Mouse (Mus musculus) layer of hippocampus, postnatal 14 days (tissue): ENCODE measurements around the gene Zdhhc24. TPM values are rescaled to one million over a fixed set of nuclear protein-coding genes. Genes with fewer than 3 reads are reported as not detected.
"Not testable (repeated sequence)": the region's sequence is repeated elsewhere in the genome, so short reads cannot be mapped to it uniquely, and the experiment has no call there.

ENCODE experiments used
- DNase-seq, 2 experiments: peaks; one replicate each; pipeline ENCODE4 v3.0.0; 2021 to 2022; ENCODE audit warnings: low spot score in 2 of 2, mixed read lengths in 1 of 2
- long read RNA-seq, 2 experiments: library from polyadenylated mRNA; stranded (forward); transcript quantifications; one replicate each; pipeline ENCODE4 v2.0.0; 2021
- total RNA-seq, 2 experiments: library from RNA; stranded (reverse); gene quantifications; 2 replicates each; pipeline ENCODE4 v1.2.3; 2021

Zdhhc24 gene
- total RNA-seq: 10 to 100 TPM; 25.9 to 26.8 TPM
- long read RNA-seq, experiment 1, transcript Zdhhc24-201 (3 exons, 2,558 nt): major isoform, 17 of 30 reads
- long read RNA-seq, experiment 1, transcript Zdhhc24-206 (2 exons, 939 nt): minor isoform, 8 of 30 reads
- long read RNA-seq, experiment 1, partial matches to known transcripts: 0 of 30 reads
- long read RNA-seq, experiment 1, other reads (novel, unspliced or antisense): 3 of 30 reads
- long read RNA-seq, experiment 2, transcript Zdhhc24-201 (3 exons, 2,558 nt): major isoform, 18 of 30 reads
- long read RNA-seq, experiment 2, partial matches to known transcripts: 4 of 30 reads
- long read RNA-seq, experiment 2, other reads (novel, unspliced or antisense): 0 of 30 reads

GRCm38 (mm10) chr19:4878405-4879323, at the start of gene Zdhhc24:
Gene Zdhhc24, plus strand, starts transcription at chr19:4878668.
- peak; percentile 97 for DNase-seq

- peak; percentile 57 to 80 for DNase-seq
Observed at GRCm38 (mm10) chr19:4829156-4829555, 49.3 kb upstream of the Zdhhc24 start.

DNA sequence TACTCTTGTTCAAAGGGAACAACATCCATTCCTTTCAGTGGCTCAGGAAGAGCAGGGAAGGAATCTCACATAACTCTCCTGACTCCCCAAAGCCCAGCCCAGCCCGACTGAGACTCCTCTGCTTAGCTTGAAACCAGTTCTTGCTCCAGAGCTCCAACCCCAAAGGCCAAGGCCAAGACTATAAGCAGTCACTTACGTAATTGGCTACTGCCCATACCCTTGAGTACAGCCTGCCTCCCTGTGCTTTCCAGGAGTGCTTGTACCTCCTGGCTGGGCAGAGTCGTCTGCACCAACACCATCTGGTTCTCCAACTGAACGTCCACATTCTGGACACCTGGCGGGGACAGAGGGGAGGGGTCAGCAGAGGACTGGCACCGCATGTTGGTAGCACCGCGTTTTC, 44.5 kb upstream of the Zdhhc24 start:
- DNase-seq: no peak

- DNase-seq: no peak
Observed at GRCm38 (mm10) chr19:4836096-4836495, 42.4 kb upstream of the Zdhhc24 start.

DNA sequence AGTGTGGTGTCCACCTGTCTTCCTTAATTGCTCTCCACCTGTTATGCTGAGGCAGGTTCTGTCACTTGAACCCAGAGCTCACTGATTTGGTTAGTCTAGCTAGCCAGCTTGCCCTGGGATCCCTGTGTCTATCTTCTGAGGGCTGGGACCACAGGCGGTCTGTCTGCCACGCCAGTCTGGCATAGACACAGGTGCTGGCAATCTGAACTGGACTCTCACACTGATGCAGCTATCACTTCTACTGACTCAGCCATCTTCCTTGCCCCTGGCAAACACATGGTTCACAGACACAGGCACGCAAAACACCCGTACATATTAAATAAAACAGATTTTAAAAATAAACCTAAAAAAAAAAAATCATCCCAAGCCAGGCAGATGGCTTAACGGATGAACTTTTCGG, 41.4 kb upstream of the Zdhhc24 start:
- DNase-seq: no peak

- DNase-seq: no peak
Observed at GRCm38 (mm10) chr19:4838526-4839140, 39.8 kb upstream of the Zdhhc24 start.

GRCm38 (mm10) chr19:4839149-4839548, 39.3 kb upstream of the Zdhhc24 start, which contains the start of the genes Ccs and Ccdc87:
Gene Ccs, minus strand, starts transcription at chr19:4839332.
Gene Ccdc87, plus strand, starts transcription at chr19:4839366.
- peak; percentile 89 to 97 for DNase-seq

GRCm38 (mm10) chr19:4840848-4841247, 37.6 kb upstream of the Zdhhc24 start:
- no peak for DNase-seq

DNA sequence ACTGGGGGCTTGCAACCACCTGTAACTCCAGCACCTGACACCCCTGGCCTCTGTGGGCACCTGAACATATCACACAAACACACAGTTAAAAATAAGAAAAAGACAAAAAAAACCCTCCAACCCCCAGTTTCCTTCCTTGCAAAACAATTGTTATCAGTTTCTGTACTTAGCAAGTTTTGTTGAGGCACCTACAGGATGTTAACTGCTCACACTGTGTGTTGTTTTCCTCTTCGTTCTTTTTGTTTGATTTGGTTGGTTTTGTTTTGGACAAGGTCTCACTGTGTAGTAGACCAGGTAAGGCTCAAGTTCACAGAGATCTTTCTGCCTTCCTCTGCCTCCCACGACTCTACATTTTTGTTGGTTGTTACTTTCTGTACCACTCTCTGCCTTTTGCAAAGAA, 35.9 kb upstream of the Zdhhc24 start:
- DNase-seq: no peak

GRCm38 (mm10) chr19:4845846-4846245, 32.6 kb upstream of the Zdhhc24 start:
- DNase-seq: no peak

DNA sequence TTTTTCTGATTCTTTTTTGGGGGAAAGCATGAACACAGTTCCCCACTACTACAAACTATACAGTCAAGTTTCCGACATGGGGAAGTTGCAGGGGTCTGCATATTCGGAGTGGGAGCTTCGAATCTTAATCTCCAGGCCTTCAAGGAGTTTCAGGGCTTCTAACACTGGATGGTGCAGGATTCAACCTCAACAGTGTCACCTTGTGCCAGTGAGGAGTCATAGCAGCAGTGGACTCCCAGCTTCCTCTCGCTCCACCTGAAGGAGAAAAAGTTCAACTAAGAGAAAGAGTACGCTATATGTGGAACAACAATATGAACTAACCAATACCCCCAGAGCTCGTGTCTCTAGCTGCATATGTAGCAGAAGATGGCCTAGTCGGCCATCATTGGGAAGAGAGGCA, 31.0 kb upstream of the Zdhhc24 start:
- peak in 1 of 2 experiments; percentile 23 for DNase-seq

GRCm38 (mm10) chr19:4849800-4850199, 28.7 kb upstream of the Zdhhc24 start:
- DNase-seq: no peak

DNA sequence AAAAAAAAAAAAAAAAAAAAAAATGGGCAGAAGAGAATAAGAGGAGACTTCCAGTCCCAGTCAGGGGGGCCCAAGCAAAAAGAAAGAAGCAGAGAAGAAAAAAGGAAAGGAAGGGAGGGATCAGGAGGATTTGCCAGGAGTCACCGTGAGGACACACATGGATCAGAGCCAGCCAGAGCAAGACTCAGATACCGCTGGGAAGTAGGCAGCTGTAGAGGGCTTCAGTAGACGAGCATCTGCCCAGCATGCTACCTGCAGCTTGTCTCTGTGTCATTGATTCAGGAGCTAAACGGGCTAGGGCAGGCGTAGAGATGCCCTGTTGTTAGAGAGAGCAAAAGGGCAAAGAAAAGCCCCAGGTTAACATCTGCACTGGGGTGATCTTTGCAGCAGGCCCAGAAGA, 28.2 kb upstream of the Zdhhc24 start:
- no peak for DNase-seq

DNA sequence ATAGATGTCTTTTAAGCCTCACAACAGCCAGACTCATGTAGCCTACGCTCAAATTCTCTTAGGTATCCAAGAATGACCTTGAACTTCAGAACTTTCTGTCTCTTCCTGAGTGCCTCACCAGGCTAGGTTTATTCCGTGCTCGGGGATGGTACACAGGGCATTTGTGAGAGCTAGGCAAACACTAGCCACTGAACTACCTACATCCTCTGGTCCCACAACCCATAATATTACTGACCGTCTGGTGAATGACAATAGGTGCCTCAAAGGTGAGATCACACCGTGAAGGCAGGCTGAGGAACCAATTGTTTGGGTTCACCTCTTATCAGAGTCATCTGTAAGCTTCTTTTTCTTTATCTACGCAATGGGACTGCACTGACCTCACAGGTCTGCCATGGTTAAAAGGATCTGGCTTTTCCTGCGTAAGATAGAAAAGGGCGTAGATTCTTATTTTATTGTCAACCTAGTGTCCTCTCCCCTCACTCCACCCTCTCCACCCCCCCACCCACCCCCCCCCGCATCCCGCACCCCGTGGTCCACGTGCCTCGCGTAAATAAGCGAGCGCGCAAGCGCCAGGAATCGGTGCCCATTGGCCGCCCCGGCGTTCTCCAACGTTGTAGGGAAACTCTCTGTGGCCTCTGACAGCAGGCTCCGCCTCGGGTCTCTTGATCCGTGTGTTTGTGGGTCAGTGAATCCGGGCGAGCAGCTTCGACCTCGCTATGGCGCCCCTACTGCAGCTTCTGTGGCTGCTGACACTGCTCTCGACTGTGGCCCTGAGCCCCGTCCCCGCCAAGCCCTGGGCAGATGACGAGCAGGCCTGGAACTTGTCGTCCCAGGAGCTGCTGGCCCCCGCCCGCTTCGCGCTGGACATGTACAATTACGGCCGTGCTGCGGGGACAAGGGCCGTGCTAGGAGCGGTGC, 23.7 kb upstream of the Zdhhc24 start, which contains the start of gene Ctsf:
Gene Ctsf (plus strand): TSS at position 579 of the 918 bp plus-strand sequence.
- peak; percentile 85 to 93 for DNase-seq

GRCm38 (mm10) chr19:4855470-4855820, 23.0 kb upstream of the Zdhhc24 start:
- no peak for DNase-seq

DNA sequence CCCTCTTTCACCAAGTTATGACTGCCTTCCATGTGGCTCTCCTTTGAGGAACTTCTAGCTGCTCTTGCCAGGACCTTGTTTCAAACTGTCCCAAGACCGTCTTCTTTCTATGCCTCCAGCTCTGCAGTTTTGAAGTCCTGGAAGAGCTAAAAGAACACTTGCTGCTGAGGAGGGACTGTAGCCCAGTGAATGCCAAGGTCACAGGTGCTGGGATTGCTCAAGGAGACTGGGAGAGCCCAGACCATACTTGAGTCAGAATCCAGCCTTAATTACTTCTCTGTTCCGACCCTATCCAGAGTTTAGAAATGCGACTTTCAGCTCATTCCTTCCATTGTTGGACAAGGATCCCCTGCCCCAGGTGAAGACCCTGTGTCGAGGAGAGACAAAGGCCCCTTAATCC, 22.5 kb upstream of the Zdhhc24 start:
- DNase-seq: no peak

DNA sequence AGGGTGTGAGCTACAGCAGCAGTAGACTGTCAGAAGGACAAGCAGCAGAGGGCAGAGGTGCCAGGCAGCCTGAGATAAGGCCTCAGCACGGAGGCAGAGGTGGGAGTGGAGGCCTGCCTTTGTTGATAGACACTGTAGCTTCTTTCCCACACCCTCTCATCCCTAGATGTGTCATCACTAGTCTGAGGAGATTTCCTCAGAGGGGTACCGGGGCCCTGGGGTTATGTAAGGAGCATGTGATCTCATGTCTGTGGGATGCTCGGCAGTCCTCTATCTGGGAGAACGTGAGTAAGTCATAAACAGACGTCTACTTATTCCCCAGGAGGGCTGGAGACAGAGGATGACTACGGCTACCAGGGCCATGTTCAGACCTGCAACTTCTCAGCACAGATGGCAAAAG, 19.4 kb upstream of the Zdhhc24 start:
- DNase-seq: no peak

- DNase-seq: no peak
Observed at GRCm38 (mm10) chr19:4863048-4863447, 15.4 kb upstream of the Zdhhc24 start.

GRCm38 (mm10) chr19:4865147-4865546, 13.3 kb upstream of the Zdhhc24 start:
- no peak for DNase-seq

DNA sequence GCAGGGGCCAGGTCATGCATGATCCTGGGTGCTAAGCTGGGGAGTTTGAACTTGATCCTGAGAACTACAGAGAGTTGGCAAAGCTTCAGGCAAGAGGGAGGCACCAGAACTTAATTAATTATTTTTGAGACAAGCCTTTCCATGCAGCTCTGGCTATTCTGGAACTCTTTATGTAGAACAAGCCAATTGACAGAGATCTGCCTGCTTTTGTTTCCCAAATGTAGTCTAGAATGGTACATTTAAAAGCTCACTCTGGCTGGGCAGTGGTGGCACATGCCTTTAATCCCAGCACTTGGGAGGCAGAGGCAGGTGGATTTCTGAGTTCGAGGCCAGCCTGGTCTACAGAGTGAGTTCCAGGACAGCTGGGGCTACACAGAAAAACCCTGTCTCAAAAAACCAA, 3.9 kb upstream of the Zdhhc24 start:
- DNase-seq: not testable (repeated sequence)

DNA sequence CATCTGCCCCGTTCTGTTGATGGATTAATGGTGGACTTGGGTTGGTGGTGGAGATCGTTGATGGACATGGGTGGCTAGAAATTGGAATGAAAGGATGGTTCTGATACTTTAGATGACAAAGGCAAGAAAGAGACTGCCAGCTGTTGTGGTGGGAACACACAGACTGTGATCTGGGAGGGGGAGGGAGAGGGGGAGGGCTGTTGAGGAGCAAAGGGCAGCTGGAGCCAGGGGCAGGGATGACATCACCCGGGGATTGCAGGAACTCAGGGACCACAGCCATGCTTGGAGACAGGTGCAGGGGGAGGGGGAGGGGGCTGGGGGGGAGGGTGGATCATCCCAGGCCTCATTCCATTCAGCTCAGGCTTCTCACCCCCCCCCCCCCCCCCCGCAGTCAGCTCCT, 2.2 kb upstream of the Zdhhc24 start:
- DNase-seq: no peak
